Mouse (Mus musculus) ES-Bruce4 (cell line): ENCODE results near the gene Pex13.

Experiments
- CTCF ChIP-seq: IDR thresholded peaks from one replicate; pipeline ENCODE4 v1.8.1; 2011; ENCODE audit warnings: low read depth, low read length
- EP300 ChIP-seq: IDR thresholded peaks from 2 replicates; pipeline ENCODE4 v1.6.1; 2011; ENCODE audit warnings: low read depth, low read length; ENCODE audit not compliant: insufficient read depth
- POLR2A ChIP-seq: IDR thresholded peaks from one replicate; pipeline ENCODE4 v1.8.1; 2011; ENCODE audit warnings: low read length; ENCODE audit not compliant: insufficient read depth

GRCm38 (mm10) chr11:23647835-23648234, 17.9 kb downstream of the Pex13 start:
- TF ChIP-seq POLR2A (no peak), CTCF (no peak), EP300 (no peak)
